Mouse (Mus musculus) left cerebral cortex, postnatal 10 days (tissue): ENCODE results near the gene 3110040M04Rik. TPM values are rescaled to one million over a fixed set of nuclear protein-coding genes. Genes with fewer than 3 reads are reported as not detected.

Experiments
- total RNA-seq, 2 experiments: library from RNA; stranded (reverse); gene quantifications; 2 replicates each; pipeline ENCODE4 v1.2.3; 2021

The 3110040M04Rik gene
- total RNA-seq, 2 experiments from 2014 or later: not detected

Other genes with a start within 250 kb of the 3110040M04Rik start
- gene Hmcn1, start 210.7 kb upstream of the 3110040M04Rik start, total RNA-seq: 1 to 10 TPM; 6.2 to 7.2 TPM
- not detected for gene Gm47985, start 21.6 kb upstream of the 3110040M04Rik start, total RNA-seq
- gene Gm8947, start 11.7 kb upstream of the 3110040M04Rik start, total RNA-seq: not detected
- not detected for gene Gm47995, start 5.7 kb upstream of the 3110040M04Rik start, total RNA-seq
- gene Gm47996, start 6.0 kb downstream of the 3110040M04Rik start, total RNA-seq: not detected
- gene Ivns1abp, start 140.4 kb downstream of the 3110040M04Rik start, total RNA-seq: 100 to 1,000 TPM; 152 to 153 TPM
- 1 to 10 TPM; 7.6 to 9.6 TPM for gene Swt1, start 224.3 kb downstream of the 3110040M04Rik start, total RNA-seq
- gene Trmt1l, start 224.4 kb downstream of the 3110040M04Rik start, total RNA-seq: 10 to 100 TPM; 22.4 to 24.8 TPM